Mouse (Mus musculus) CH12.LX (cell line): Measurements from ENCODE around the gene Serpine1. TPM values are rescaled to one million over a fixed set of nuclear protein-coding genes. Genes with fewer than 3 reads are reported as not detected.

Experiments
- DNase-seq: peaks from one replicate; pipeline ENCODE4 v3.0.0-alpha.2; 2013; ENCODE audit errors: extremely low read depth
- H3K27ac ChIP-seq: 2 replicates; pipeline ENCODE4 v1.5.1; 2012; ENCODE audit warnings: low read depth, mild to moderate bottlenecking, control low read depth, moderate library complexity; ENCODE audit not compliant: insufficient read depth
- H3K27me3 ChIP-seq: replicated peaks from 2 replicates; pipeline ENCODE3; 2012; ENCODE audit warnings: inconsistent platforms
- H3K36me3 ChIP-seq, 2 experiments: replicated peaks in 1 of 2; 2 replicates each; pipeline versions ENCODE3 to v1.6.1; 2012; ENCODE audit warnings: inconsistent platforms in 1 of 2, low read length in 1 of 2, mild to moderate bottlenecking in 1 of 2, mixed read lengths in 1 of 2, moderate library complexity in 1 of 2; ENCODE audit not compliant: control insufficient read depth in 1 of 2, insufficient read depth in 1 of 2
- H3K4me1 ChIP-seq, 2 experiments: 2 replicates each; pipeline ENCODE4 v1.6.1; 2012; ENCODE audit warnings: inconsistent platforms in 1 of 2, moderate library complexity in 1 of 2; ENCODE audit not compliant: insufficient read depth in 2 of 2, control insufficient read depth in 1 of 2
- H3K4me2 ChIP-seq: 2 replicates; pipeline ENCODE4 v1.6.1; 2012; ENCODE audit warnings: low read depth, mild to moderate bottlenecking, control low read depth; ENCODE audit not compliant: poor library complexity, insufficient read depth, severe bottlenecking
- H3K4me3 ChIP-seq, 3 experiments: fragments of 150-350 bp in 1 of 3; sonication (generic) in 1 of 3; replicated peaks in 1 of 3; 2 replicates each; pipeline versions ENCODE3 to v1.5.1; 2011 to 2012; ENCODE audit warnings: low read depth in 2 of 3, low read length in 2 of 3, mild to moderate bottlenecking in 2 of 3, moderate library complexity in 2 of 3, control low read depth in 1 of 3, improper control_type of control experiment in 1 of 3, inconsistent platforms in 1 of 3, mixed read lengths in 1 of 3; ENCODE audit not compliant: poor library complexity in 1 of 3
- H3K79me2 ChIP-seq: replicated peaks from 2 replicates; pipeline ENCODE4 v1.6.1; 2012; ENCODE audit warnings: mild to moderate bottlenecking, moderate library complexity; ENCODE audit not compliant: control insufficient read depth, poor library complexity, insufficient read depth, severe bottlenecking; ENCODE audit errors: extremely low read depth
- H3K9ac ChIP-seq: 2 replicates; pipeline ENCODE4 v1.6.1; 2012; ENCODE audit warnings: low read depth, mild to moderate bottlenecking, control low read depth, moderate library complexity; ENCODE audit not compliant: insufficient read depth
- H3K9me3 ChIP-seq: replicated peaks from 2 replicates; pipeline ENCODE3; 2012; ENCODE audit warnings: low read length, inconsistent platforms, mixed read lengths
- CHD2 ChIP-seq: IDR thresholded peaks from 2 replicates; pipeline ENCODE4 v1.6.1; 2011; ENCODE audit warnings: low read length, improper control_type of control experiment
- CTCF ChIP-seq, 2 experiments: IDR thresholded peaks in 1 of 2; conservative IDR thresholded peaks in 1 of 2; 2 replicates each; pipeline ENCODE4 v1.5.1; 2011 to 2012; ENCODE audit warnings: low read depth in 2 of 2, low read length in 2 of 2, improper control_type of control experiment in 1 of 2, inconsistent platforms in 1 of 2, mild to moderate bottlenecking in 1 of 2, moderate library complexity in 1 of 2
- E2F4 ChIP-seq: IDR thresholded peaks from 2 replicates; pipeline ENCODE4 v1.6.1; 2011; ENCODE audit warnings: low read depth, low read length, improper control_type of control experiment; ENCODE audit not compliant: insufficient replicate concordance
- ETS1 ChIP-seq: conservative IDR thresholded peaks from 2 replicates; pipeline ENCODE4 v1.6.1; 2012; ENCODE audit warnings: low read depth, mild to moderate bottlenecking, inconsistent platforms, low read length, improper control_type of control experiment, moderate library complexity
- IRF4 ChIP-seq: IDR thresholded peaks from 2 replicates; pipeline ENCODE4 v1.6.1; 2014; ENCODE audit warnings: low read depth, mild to moderate bottlenecking, inconsistent platforms, low read length, improper control_type of control experiment
- JUN ChIP-seq: IDR thresholded peaks from 2 replicates; pipeline ENCODE4 v1.6.1; 2011; ENCODE audit warnings: low read depth, mild to moderate bottlenecking, low read length, improper control_type of control experiment, moderate library complexity; ENCODE audit not compliant: insufficient read depth
- KAT2A ChIP-seq: IDR thresholded peaks from 2 replicates; pipeline ENCODE4 v1.6.1; 2012; ENCODE audit warnings: low read length, improper control_type of control experiment, inconsistent platforms; ENCODE audit not compliant: insufficient replicate concordance
- MAFK ChIP-seq: IDR thresholded peaks from 2 replicates; pipeline ENCODE4 v1.6.1; 2011; ENCODE audit warnings: low read length, improper control_type of control experiment; ENCODE audit not compliant: insufficient replicate concordance
- MAX ChIP-seq: IDR thresholded peaks from 2 replicates; pipeline ENCODE4 v1.6.1; 2011; ENCODE audit warnings: low read length, improper control_type of control experiment
- NRF1 ChIP-seq: IDR thresholded peaks from 2 replicates; pipeline ENCODE4 v1.6.1; 2014; ENCODE audit warnings: low read depth, mild to moderate bottlenecking, inconsistent platforms, low read length, improper control_type of control experiment, moderate library complexity
- PAX5 ChIP-seq: IDR thresholded peaks from 2 replicates; pipeline ENCODE4 v1.6.1; 2012; ENCODE audit warnings: low read length, inconsistent platforms, mixed read lengths
- POLR2A ChIP-seq: IDR thresholded peaks from 2 replicates; pipeline ENCODE4 v1.6.1; 2011; ENCODE audit warnings: low read depth, mild to moderate bottlenecking, improper control_type of control experiment, low read length
- POLR2AphosphoS2 ChIP-seq: IDR thresholded peaks from 2 replicates; pipeline ENCODE4 v1.6.1; 2011; ENCODE audit warnings: low read depth, low read length, improper control_type of control experiment
- RAD21 ChIP-seq: IDR thresholded peaks from 2 replicates; pipeline ENCODE4 v1.6.1; 2011; ENCODE audit warnings: low read depth, mild to moderate bottlenecking, low read length, improper control_type of control experiment, moderate library complexity
- RCOR1 ChIP-seq: conservative IDR thresholded peaks from 2 replicates; pipeline ENCODE4 v1.6.1; 2012; ENCODE audit warnings: low read depth, mild to moderate bottlenecking, inconsistent platforms, low read length, improper control_type of control experiment
- SIN3A ChIP-seq: IDR thresholded peaks from 2 replicates; pipeline ENCODE4 v1.6.1; 2012; ENCODE audit warnings: low read length, improper control_type of control experiment, inconsistent platforms
- TBP ChIP-seq: conservative IDR thresholded peaks from 2 replicates; pipeline ENCODE4 v1.6.1; 2011; ENCODE audit warnings: low read depth, low read length, improper control_type of control experiment
- TCF12 ChIP-seq: IDR thresholded peaks from 2 replicates; pipeline ENCODE4 v1.6.1; 2014; ENCODE audit warnings: low read depth, mild to moderate bottlenecking, inconsistent platforms, low read length, improper control_type of control experiment
- USF2 ChIP-seq: conservative IDR thresholded peaks from 2 replicates; pipeline ENCODE4 v1.6.1; 2011; ENCODE audit warnings: low read depth, low read length, improper control_type of control experiment
- ZC3H11A ChIP-seq: IDR thresholded peaks from 2 replicates; pipeline ENCODE4 v1.6.1; 2012; ENCODE audit warnings: low read depth, mild to moderate bottlenecking, inconsistent platforms, low read length, improper control_type of control experiment
- ZKSCAN1 ChIP-seq: IDR thresholded peaks from 2 replicates; pipeline ENCODE4 v1.6.1; 2012; ENCODE audit warnings: low read depth, inconsistent platforms, low read length, improper control_type of control experiment, borderline replicate concordance
- ZMIZ1 ChIP-seq: IDR thresholded peaks from 2 replicates; pipeline ENCODE4 v1.6.1; 2012; ENCODE audit warnings: low read depth, mild to moderate bottlenecking, inconsistent platforms, low read length, improper control_type of control experiment
- ZNF384 ChIP-seq: IDR thresholded peaks from 2 replicates; pipeline ENCODE4 v1.6.1; 2012; ENCODE audit warnings: low read depth, low read length, improper control_type of control experiment, inconsistent platforms
- dilution Hi-C: fragments of 300-500 bp; cut with MboI; formaldehyde crosslinking; loops from 2 replicates; pipeline ENCODE4 v1.14.3; 2020; ENCODE audit warnings: low sequenced_read_pairs; ENCODE audit not compliant: extremely low pct_unique_long_range_greater_than_20kb, extremely low pct_ligation_motif_present
- in situ Hi-C: fragments of 300-500 bp; cut with MboI; formaldehyde crosslinking; loops from 3 replicates; pipeline ENCODE4 v1.14.3; 2019; ENCODE audit warnings: low sequenced_read_pairs, low pct_ligation_motif_present, low pct_unique_long_range_greater_than_20kb, mixed read lengths
- polyA plus RNA-seq: library from polyadenylated mRNA; unstranded; fragments of >175 nt; gene quantifications from 2 replicates; pipeline ENCODE4 v1.2.1, GENCODE M21; 2012; ENCODE audit warnings: low read depth; ENCODE audit not compliant: insufficient read length
- total RNA-seq, 2 experiments: library from RNA; depleted of rRNA; stranded (reverse); fragments of 300-350 nt in 1 of 2; fragments of >200 nt in 1 of 2; gene quantifications; 2 replicates each; pipeline ENCODE4 v1.2.3; 2012 to 2014

Serpine1 gene
- total and polyA plus RNA-seq, 3 experiments = 0.51 to 1.8 (median 0.61) TPM

DNA sequence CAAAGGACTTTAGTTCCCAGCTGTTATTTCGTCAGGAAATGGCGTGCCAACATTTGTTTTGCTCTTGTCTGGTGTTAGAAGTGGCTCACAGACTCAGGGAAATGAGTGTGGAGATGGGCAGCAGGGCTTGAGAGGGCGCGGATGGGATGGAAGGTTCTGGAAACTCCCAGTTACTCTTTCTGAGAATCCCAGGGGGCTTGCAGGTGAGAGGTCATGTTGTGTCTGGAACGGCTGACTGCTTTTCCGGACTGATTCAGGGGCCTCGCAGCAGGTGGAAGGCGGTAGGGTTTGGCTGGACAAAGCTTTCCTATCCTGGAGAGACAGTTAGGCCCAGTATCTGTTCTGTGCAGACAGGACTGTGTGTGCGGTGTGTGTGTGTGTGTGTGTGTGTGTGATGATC, 21.7 kb upstream of the Serpine1 start:
- H3K4me2 ChIP-seq = no peak overlapping the region
- in situ Hi-C loops (no loop called here), dilution Hi-C loops (no loop called here)
- H3K4me1 ChIP-seq = peaks cover 0 to 11% of the 10 kb centered on the region in 2 experiments; a peak in 2 of 4 replicates
- no peak for TF ChIP-seq TBP
- TF ChIP-seq MAX = no peak
- TF ChIP-seq RCOR1 = no peak
- no peak for TF ChIP-seq POLR2AphosphoS2
- TF ChIP-seq KAT2A = no peak
- no peak for TF ChIP-seq JUN
- no peak for TF ChIP-seq ZKSCAN1
- TF ChIP-seq SIN3A = no peak
- no peak for TF ChIP-seq ZC3H11A
- TF ChIP-seq ZNF384 = no peak
- no peak for TF ChIP-seq MAFK
- TF ChIP-seq PAX5 = no peak
- no peak for TF ChIP-seq E2F4
- TF ChIP-seq TCF12 = no peak
- TF ChIP-seq ZMIZ1 = no peak
- TF ChIP-seq CHD2 = no peak
- no peaks in the 10 kb centered on the region for H3K36me3 ChIP-seq
- H3K9me3 ChIP-seq = peaks cover 8% of the 10 kb centered on the region
- DNase-seq = no peak
- H3K9ac ChIP-seq = no peak overlapping the region
- no peak overlapping the region for H3K27ac ChIP-seq
- no peaks in the 10 kb centered on the region for H3K27me3 ChIP-seq
- no peak overlapping the region for H3K4me3 ChIP-seq
- H3K79me2 ChIP-seq = no peaks in the 10 kb centered on the region

GRCm38 (mm10) chr5:137091560-137091959, 19.5 kb upstream of the Serpine1 start:
- H3K9ac ChIP-seq = no peak overlapping the region
- H3K4me1 ChIP-seq = peaks cover 0 to 11% of the 10 kb centered on the region in 2 experiments; a peak in 2 of 4 replicates
- in situ Hi-C loops (no loop called here), dilution Hi-C loops (no loop called here)
- no peaks in the 10 kb centered on the region for H3K36me3 ChIP-seq
- no peaks in the 10 kb centered on the region for H3K27me3 ChIP-seq
- no peak overlapping the region for H3K27ac ChIP-seq
- H3K4me2 ChIP-seq = no peak overlapping the region
- TF ChIP-seq E2F4 (no peak), MAX (no peak), POLR2A (no peak), ZNF384 (no peak), ETS1 (no peak), USF2 (no peak), RAD21 (no peak), CTCF (conservative IDR thresholded peaks at IDR 0.05 in 1 of 2, IDR thresholded peaks at IDR 0.05 in 1 of 2; ENCODE audit: low read depth in 2 of 2, low read length in 2 of 2) (no peak), MAFK (no peak), IRF4 (no peak), NRF1 (no peak)
- H3K4me3 ChIP-seq = no peak overlapping the region
- peaks cover 7% of the 10 kb centered on the region for H3K9me3 ChIP-seq
- H3K79me2 ChIP-seq = no peaks in the 10 kb centered on the region
- no peak for DNase-seq
